Mouse (Mus musculus): ENCODE results near the gene Actr1b. TPM values are rescaled to one million over a fixed set of nuclear protein-coding genes. Genes with fewer than 3 reads are reported as not detected.
A peak's percentile ranks its signal among the peaks of the same experiment; 100 is the strongest.

The Actr1b gene
- polyA plus RNA-seq, 1 experiment from 2014 or later: 110 TPM

DNA sequence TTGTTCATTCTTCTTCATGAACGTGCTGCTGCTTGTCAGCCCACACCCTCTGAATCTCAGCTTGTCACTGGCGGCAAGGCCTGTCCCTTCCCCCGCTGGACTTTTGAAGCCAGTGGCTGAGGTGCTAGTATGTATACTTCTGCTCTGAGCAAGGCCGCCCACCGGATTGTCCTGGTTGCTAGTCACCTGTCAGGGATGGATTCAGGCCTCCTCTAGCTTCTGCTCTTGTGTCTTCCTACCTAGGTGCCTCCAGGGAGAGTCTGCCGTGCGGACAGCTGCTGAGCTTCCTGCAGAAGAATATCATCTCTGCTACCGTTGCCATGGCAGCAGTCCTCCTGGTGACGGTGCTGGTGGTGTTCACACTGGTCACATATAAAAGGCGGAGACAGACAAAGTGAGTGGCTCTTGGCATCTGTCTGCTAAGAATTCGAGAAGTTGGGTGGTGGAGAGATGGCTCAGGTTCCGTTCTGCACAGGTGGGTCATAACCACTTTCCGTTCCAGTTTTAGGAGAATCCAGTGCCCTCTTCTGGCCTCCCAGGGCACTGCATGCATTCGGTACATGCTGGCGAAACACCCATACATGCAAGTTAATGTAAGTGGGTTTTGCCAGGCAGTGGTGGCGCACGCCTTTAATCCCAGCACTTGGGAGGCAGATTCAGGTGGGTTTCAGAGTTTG, 30.2 kb upstream of the Actr1b start:
- WGBS: 28% methylated on average over 17 of the region's 17 CpGs
- Histone ChIP-seq H3K4me2 (peak overlapping the region; percentile 38), H3K36me3 (ENCODE audit: control insufficient read depth, insufficient read depth, low read length) (no peaks in the 10 kb centered on the region), H3K4me1 (ENCODE audit: control insufficient read depth, insufficient read depth, low read length) (0 out of 2 replicates have a peak, but pooled peaks cover 3% of the 10 kb centered on the region), H3K27ac (ENCODE audit: low read depth, low read length) (no peak overlapping the region), H3K9me3 (ENCODE audit: control insufficient read depth, low read length) (no peaks in the 10 kb centered on the region), H3K27me3 (ENCODE audit: control insufficient read depth, insufficient read depth, low read length) (no peaks in the 10 kb centered on the region), H3K4me3 (ENCODE audit: low read depth, low read length) (peak overlapping the region; percentile 16), H3K9ac (ENCODE audit: low read length) (no peak overlapping the region)
- peak; percentile 96 for DNase-seq (ENCODE audit: low spot score, missing footprints)
- peak; percentile 78 for ATAC-seq (ENCODE audit: low FRiP score)

DNA sequence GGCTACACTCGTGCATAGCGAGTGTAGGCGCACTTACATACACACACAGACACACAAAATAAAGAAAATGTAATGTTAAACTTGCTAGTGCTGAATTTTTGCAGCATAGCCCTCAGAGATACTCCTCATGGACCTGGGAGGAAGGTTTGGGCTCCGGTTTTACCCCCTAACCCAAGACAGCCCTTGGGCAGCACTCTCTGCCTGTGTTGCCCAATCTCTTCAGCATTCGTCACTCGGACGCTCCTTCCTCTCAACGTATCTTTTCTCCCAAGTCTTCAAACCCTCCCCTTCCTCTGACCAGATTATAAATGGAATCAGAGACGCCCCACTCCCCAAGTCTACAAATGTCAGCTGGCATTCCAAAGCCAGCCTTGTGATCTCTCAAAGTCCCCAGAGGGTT, 28.8 kb upstream of the Actr1b start:
- no peak for ATAC-seq (ENCODE audit: low FRiP score)
- Histone ChIP-seq H3K27ac (ENCODE audit: low read depth, low read length) (no peak overlapping the region), H3K4me2 (no peak overlapping the region), H3K27me3 (ENCODE audit: control insufficient read depth, insufficient read depth, low read length) (no peaks in the 10 kb centered on the region), H3K9ac (ENCODE audit: low read length) (no peak overlapping the region), H3K36me3 (ENCODE audit: control insufficient read depth, insufficient read depth, low read length) (no peaks in the 10 kb centered on the region), H3K4me3 (ENCODE audit: low read depth, low read length) (no peak overlapping the region), H3K4me1 (ENCODE audit: control insufficient read depth, insufficient read depth, low read length) (0 out of 2 replicates have a peak, but pooled peaks cover 3% of the 10 kb centered on the region), H3K9me3 (ENCODE audit: control insufficient read depth, low read length) (no peaks in the 10 kb centered on the region)
- WGBS: 84% methylated on average over 9 of the region's 9 CpGs
- peak; percentile 82 for DNase-seq (ENCODE audit: low spot score, missing footprints)

- Histone ChIP-seq H3K27ac (ENCODE audit: low read depth, low read length) (no peak overlapping the region), H3K4me3 (ENCODE audit: low read depth, low read length) (no peak overlapping the region), H3K9me3 (ENCODE audit: control insufficient read depth, low read length) (no peaks in the 10 kb centered on the region), H3K27me3 (ENCODE audit: control insufficient read depth, insufficient read depth, low read length) (no peaks in the 10 kb centered on the region), H3K4me2 (no peak overlapping the region), H3K9ac (ENCODE audit: low read length) (no peak overlapping the region), H3K36me3 (ENCODE audit: control insufficient read depth, insufficient read depth, low read length) (no peaks in the 10 kb centered on the region), H3K4me1 (ENCODE audit: control insufficient read depth, insufficient read depth, low read length) (0 out of 2 replicates have a peak, but pooled peaks cover under 1% of the 10 kb centered on the region)
- 75% methylated on average over 5 of the region's 5 CpGs for WGBS
- ATAC-seq (ENCODE audit: low FRiP score) (no peak), DNase-seq (ENCODE audit: low spot score, missing footprints) (no peak)
Observed at GRCm38 (mm10) chr1:36739231-36739630, 25.0 kb upstream of the Actr1b start.

GRCm38 (mm10) chr1:36737300-36737699, 23.1 kb upstream of the Actr1b start:
- Histone ChIP-seq H3K27me3 (ENCODE audit: control insufficient read depth, insufficient read depth, low read length) (no peaks in the 10 kb centered on the region), H3K4me3 (ENCODE audit: low read depth, low read length) (no peak overlapping the region), H3K4me1 (ENCODE audit: control insufficient read depth, insufficient read depth, low read length) (no peaks in the 10 kb centered on the region), H3K36me3 (ENCODE audit: control insufficient read depth, insufficient read depth, low read length) (no peaks in the 10 kb centered on the region), H3K9me3 (ENCODE audit: control insufficient read depth, low read length) (no peaks in the 10 kb centered on the region), H3K9ac (ENCODE audit: low read length) (no peak overlapping the region), H3K4me2 (no peak overlapping the region), H3K27ac (ENCODE audit: low read depth, low read length) (no peak overlapping the region)
- WGBS: 17% methylated on average over 4 of the region's 4 CpGs
- ATAC-seq (ENCODE audit: low FRiP score) (no peak), DNase-seq (ENCODE audit: low spot score, missing footprints) (peak; percentile 98)

- Histone ChIP-seq H3K9me3 (ENCODE audit: control insufficient read depth, low read length) (no peaks in the 10 kb centered on the region), H3K36me3 (ENCODE audit: control insufficient read depth, insufficient read depth, low read length) (no peaks in the 10 kb centered on the region), H3K4me3 (ENCODE audit: low read depth, low read length) (no peak overlapping the region), H3K9ac (ENCODE audit: low read length) (no peak overlapping the region), H3K27ac (ENCODE audit: low read depth, low read length) (no peak overlapping the region), H3K4me2 (no peak overlapping the region), H3K4me1 (ENCODE audit: control insufficient read depth, insufficient read depth, low read length) (no peaks in the 10 kb centered on the region), H3K27me3 (ENCODE audit: control insufficient read depth, insufficient read depth, low read length) (no peaks in the 10 kb centered on the region)
- 86% methylated on average over 4 of the region's 4 CpGs for WGBS
- DNase-seq (ENCODE audit: low spot score, missing footprints): no peak
- ATAC-seq (ENCODE audit: low FRiP score): no peak
Observed at GRCm38 (mm10) chr1:36724057-36724431, 9.8 kb upstream of the Actr1b start.

GRCm38 (mm10) chr1:36723146-36724056, 9.2 kb upstream of the Actr1b start:
- no peak overlapping the region for H3K4me2 ChIP-seq
- H3K36me3 ChIP-seq (ENCODE audit: control insufficient read depth, insufficient read depth, low read length): no peaks in the 10 kb centered on the region
- ATAC-seq (ENCODE audit: low FRiP score) (no peak), DNase-seq (ENCODE audit: low spot score, missing footprints) (no peak)
- H3K9ac ChIP-seq (ENCODE audit: low read length): no peak overlapping the region
- 77% methylated on average over 16 of the region's 16 CpGs for WGBS
- no peaks in the 10 kb centered on the region for H3K9me3 ChIP-seq (ENCODE audit: control insufficient read depth, low read length)
- no peak overlapping the region for H3K4me3 ChIP-seq (ENCODE audit: low read depth, low read length)
- H3K27me3 ChIP-seq (ENCODE audit: control insufficient read depth, insufficient read depth, low read length): no peaks in the 10 kb centered on the region
- H3K4me1 ChIP-seq (ENCODE audit: control insufficient read depth, insufficient read depth, low read length): no peaks in the 10 kb centered on the region
- H3K27ac ChIP-seq (ENCODE audit: low read depth, low read length): no peak overlapping the region

DNA sequence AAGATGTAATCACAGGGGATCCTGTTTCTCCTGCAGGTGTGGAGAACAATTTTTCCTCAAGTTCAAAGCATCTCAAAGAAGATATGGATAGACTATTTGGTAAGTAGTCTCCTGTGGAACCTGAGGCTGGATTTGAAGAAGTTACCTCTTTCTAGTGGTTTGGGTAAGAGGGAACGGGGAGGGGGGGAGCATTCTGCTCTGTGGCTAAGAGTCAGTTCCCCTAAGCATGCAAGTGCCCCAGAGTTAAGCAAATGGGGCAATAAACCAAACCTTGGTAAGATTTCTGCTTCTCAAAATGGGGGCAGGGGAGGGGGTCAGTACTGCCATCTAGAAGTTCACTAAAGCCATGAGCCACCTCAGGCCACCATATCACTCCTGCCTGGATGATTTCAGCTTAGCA, 4.6 kb upstream of the Actr1b start:
- Histone ChIP-seq H3K27me3 (ENCODE audit: control insufficient read depth, insufficient read depth, low read length) (no peaks in the 10 kb centered on the region), H3K9me3 (ENCODE audit: control insufficient read depth, low read length) (no peaks in the 10 kb centered on the region), H3K9ac (ENCODE audit: low read length) (no peak overlapping the region), H3K27ac (ENCODE audit: low read depth, low read length) (no peak overlapping the region), H3K4me3 (ENCODE audit: low read depth, low read length) (no peak overlapping the region), H3K4me2 (no peak overlapping the region), H3K4me1 (ENCODE audit: control insufficient read depth, insufficient read depth, low read length) (no peaks in the 10 kb centered on the region), H3K36me3 (ENCODE audit: control insufficient read depth, insufficient read depth, low read length) (no peaks in the 10 kb centered on the region)
- DNase-seq (ENCODE audit: low spot score, missing footprints): no peak
- ATAC-seq (ENCODE audit: low FRiP score): no peak
- WGBS: 86% methylated on average over 1 of the region's 1 CpGs

DNA sequence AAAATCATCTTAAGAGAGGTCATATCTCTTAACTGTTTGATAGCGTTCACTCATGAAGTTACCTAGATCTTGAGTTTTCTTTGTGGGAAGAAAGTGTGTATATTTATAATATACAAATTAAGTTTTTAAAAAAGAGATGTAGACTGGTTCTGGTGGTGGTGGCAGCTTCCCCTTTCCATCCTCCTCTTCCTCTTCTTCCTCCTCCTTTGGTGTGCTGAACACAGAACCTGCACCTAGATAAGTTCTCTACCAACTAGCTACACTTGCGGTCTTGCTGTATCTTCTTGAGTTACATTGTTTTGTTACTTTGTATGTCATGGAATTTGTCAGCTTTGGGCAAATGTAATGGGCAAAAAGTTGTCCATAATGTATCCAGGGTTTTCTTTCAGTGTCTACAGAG, 3.1 kb downstream of the Actr1b start:
- Histone ChIP-seq H3K4me2 (no peak overlapping the region), H3K9ac (ENCODE audit: low read length) (no peak overlapping the region), H3K36me3 (ENCODE audit: control insufficient read depth, insufficient read depth, low read length) (no peaks in the 10 kb centered on the region), H3K27me3 (ENCODE audit: control insufficient read depth, insufficient read depth, low read length) (no peaks in the 10 kb centered on the region), H3K9me3 (ENCODE audit: control insufficient read depth, low read length) (no peaks in the 10 kb centered on the region), H3K4me3 (ENCODE audit: low read depth, low read length) (no peak overlapping the region), H3K4me1 (ENCODE audit: control insufficient read depth, insufficient read depth, low read length) (peaks cover 13% of the 10 kb centered on the region), H3K27ac (ENCODE audit: low read depth, low read length) (no peak overlapping the region)
- DNase-seq (ENCODE audit: low spot score, missing footprints) (no peak), ATAC-seq (ENCODE audit: low FRiP score) (no peak)
- WGBS: 98% methylated on average over 2 of the region's 2 CpGs

- ATAC-seq (ENCODE audit: low FRiP score): peak; percentile 97
- Histone ChIP-seq H3K9me3 (ENCODE audit: control insufficient read depth, low read length) (no peaks in the 10 kb centered on the region), H3K4me2 (peak within 1 kb of the TSS; percentile 61), H3K27me3 (ENCODE audit: control insufficient read depth, insufficient read depth, low read length) (no peaks in the 10 kb centered on the region), H3K4me3 (ENCODE audit: low read depth, low read length) (peak within 1 kb of the TSS; percentile 92), H3K36me3 (ENCODE audit: control insufficient read depth, insufficient read depth, low read length) (peaks cover 3% of the 10 kb centered on the region; the same call in 1 of the 2 replicates), H3K9ac (ENCODE audit: low read length) (peak within 1 kb of the TSS; percentile 92), H3K4me1 (ENCODE audit: control insufficient read depth, insufficient read depth, low read length) (peaks cover 13% of the 10 kb centered on the region), H3K27ac (ENCODE audit: low read depth, low read length) (peak within 1 kb of the TSS; percentile 67)
- DNase-seq (ENCODE audit: low spot score, missing footprints): peak; percentile 99
- WGBS: under 1% methylated on average over 29 of the region's 29 CpGs
Observed at GRCm38 (mm10) chr1:36709854-36710280, 4.4 kb downstream of the Actr1b start, which contains the start of gene 4933424G06Rik. TSS of gene 4933424G06Rik (plus strand) at chr1:36710149.
